Mouse (Mus musculus): ENCODE measurements around the gene Nkd2. TPM values are rescaled to one million over a fixed set of nuclear protein-coding genes. Genes with fewer than 3 reads are reported as not detected.

The Nkd2 gene
- total and polyA plus RNA-seq, 3 experiments: not detected

GRCm38 (mm10) chr13:73872159-73872558, 24.7 kb upstream of the Nkd2 start:
- no peak overlapping the region for H3K9ac ChIP-seq (ENCODE audit: insufficient read depth, low read depth)
- H3K27me3 ChIP-seq (replicated peaks): no peaks in the 10 kb centered on the region
- no peaks in the 10 kb centered on the region for H3K4me1 ChIP-seq (ENCODE audit: control insufficient read depth in 1 of 2, insufficient read depth in 2 of 2)
- no peak for DNase-seq (ENCODE audit: extremely low read depth)
- H3K79me2 ChIP-seq (replicated peaks; ENCODE audit: control insufficient read depth, extremely low read depth, insufficient read depth, poor library complexity, severe bottlenecking): no peaks in the 10 kb centered on the region
- dilution Hi-C loops (cut with MboI; ENCODE audit: extremely low pct_ligation_motif_present, extremely low pct_unique_long_range_greater_than_20kb, low sequenced_read_pairs) (no loop called here), in situ Hi-C loops (cut with MboI; ENCODE audit: low pct_ligation_motif_present, low pct_unique_long_range_greater_than_20kb, low sequenced_read_pairs) (no loop called here)
- no peak overlapping the region for H3K27ac ChIP-seq (ENCODE audit: insufficient read depth, low read depth)
- H3K9me3 ChIP-seq (replicated peaks; ENCODE audit: low read length): no peaks in the 10 kb centered on the region
- H3K4me3 ChIP-seq (replicated peaks in 1 of 3; ENCODE audit: low read depth in 2 of 3, low read length in 2 of 3, poor library complexity in 1 of 3): no peak overlapping the region
- no peak for TF ChIP-seq ZKSCAN1 (IDR thresholded peaks at IDR 0.05; ENCODE audit: borderline replicate concordance, low read depth, low read length)
- TF ChIP-seq ELF1 (IDR thresholded peaks at IDR 0.05; ENCODE audit: low read depth, low read length): no peak
- no peak for TF ChIP-seq BHLHE40 (IDR thresholded peaks at IDR 0.05; ENCODE audit: low read depth, low read length)
- no peak for TF ChIP-seq SIN3A (IDR thresholded peaks at IDR 0.05; ENCODE audit: low read length)
- TF ChIP-seq JUN (IDR thresholded peaks at IDR 0.05; ENCODE audit: insufficient read depth, low read depth, low read length): no peak
- TF ChIP-seq MAFK (IDR thresholded peaks at IDR 0.05; ENCODE audit: insufficient replicate concordance, low read length): no peak
- no peak for TF ChIP-seq E2F4 (IDR thresholded peaks at IDR 0.05; ENCODE audit: insufficient replicate concordance, low read depth, low read length)
- TF ChIP-seq EP300 (IDR thresholded peaks at IDR 0.05; ENCODE audit: low read length): no peak
- no peak overlapping the region for H3K4me2 ChIP-seq (ENCODE audit: insufficient read depth, low read depth, poor library complexity, severe bottlenecking)
- H3K36me3 ChIP-seq (replicated peaks in 1 of 2; ENCODE audit: control insufficient read depth in 1 of 2, insufficient read depth in 1 of 2, low read length in 1 of 2): no peaks in the 10 kb centered on the region

- no peak overlapping the region for H3K9ac ChIP-seq (ENCODE audit: insufficient read depth, low read depth)
- in situ Hi-C loops (cut with MboI; ENCODE audit: low pct_ligation_motif_present, low pct_unique_long_range_greater_than_20kb, low sequenced_read_pairs): no loop called here
- no peak overlapping the region for H3K4me3 ChIP-seq (replicated peaks in 1 of 3; ENCODE audit: low read depth in 2 of 3, low read length in 2 of 3, poor library complexity in 1 of 3)
- H3K4me1 ChIP-seq (ENCODE audit: control insufficient read depth in 1 of 2, insufficient read depth in 2 of 2): no peaks in the 10 kb centered on the region
- H3K79me2 ChIP-seq (replicated peaks; ENCODE audit: control insufficient read depth, extremely low read depth, insufficient read depth, poor library complexity, severe bottlenecking): no peaks in the 10 kb centered on the region
- H3K27ac ChIP-seq (ENCODE audit: insufficient read depth, low read depth): no peak overlapping the region
- dilution Hi-C loops (cut with MboI; ENCODE audit: extremely low pct_ligation_motif_present, extremely low pct_unique_long_range_greater_than_20kb, low sequenced_read_pairs): no loop called here
- H3K27me3 ChIP-seq (replicated peaks): peaks cover 42% of the 10 kb centered on the region
- H3K9me3 ChIP-seq (replicated peaks; ENCODE audit: low read length): peaks cover 3% of the 10 kb centered on the region
- H3K4me2 ChIP-seq (ENCODE audit: insufficient read depth, low read depth, poor library complexity, severe bottlenecking): 0 out of 2 replicates have a peak overlapping the region, but pooled peaks have one; percentile 6
- no peak for TF ChIP-seq PAX5 (IDR thresholded peaks at IDR 0.05; ENCODE audit: low read length)
- no peak for TF ChIP-seq KAT2A (IDR thresholded peaks at IDR 0.05; ENCODE audit: insufficient replicate concordance, low read length)
- no peak for TF ChIP-seq POLR2AphosphoS2 (IDR thresholded peaks at IDR 0.05; ENCODE audit: low read depth, low read length)
- TF ChIP-seq RAD21 (IDR thresholded peaks at IDR 0.05; ENCODE audit: low read depth, low read length): no peak
- no peak for TF ChIP-seq ELF1 (IDR thresholded peaks at IDR 0.05; ENCODE audit: low read depth, low read length)
- no peak for TF ChIP-seq NRF1 (IDR thresholded peaks at IDR 0.05; ENCODE audit: low read depth, low read length)
- TF ChIP-seq ETS1 (conservative IDR thresholded peaks at IDR 0.05; ENCODE audit: low read depth, low read length): no peak
- no peak for TF ChIP-seq TCF12 (IDR thresholded peaks at IDR 0.05; ENCODE audit: low read depth, low read length)
- no peak for TF ChIP-seq CTCF (conservative IDR thresholded peaks at IDR 0.05 in 1 of 2, IDR thresholded peaks at IDR 0.05 in 1 of 2; ENCODE audit: low read depth in 2 of 2, low read length in 2 of 2)
- TF ChIP-seq USF2 (conservative IDR thresholded peaks at IDR 0.05; ENCODE audit: low read depth, low read length): no peak
- DNase-seq (ENCODE audit: extremely low read depth): no peak
- H3K36me3 ChIP-seq (replicated peaks in 1 of 2; ENCODE audit: control insufficient read depth in 1 of 2, insufficient read depth in 1 of 2, low read length in 1 of 2): no peaks in the 10 kb centered on the region
Measured at GRCm38 (mm10) chr13:73846589-73847464, 604 bp downstream of the Nkd2 start.
